Comparison of ENCODE assay signal across 15 mouse cellular contexts in the genomic region with DNA sequence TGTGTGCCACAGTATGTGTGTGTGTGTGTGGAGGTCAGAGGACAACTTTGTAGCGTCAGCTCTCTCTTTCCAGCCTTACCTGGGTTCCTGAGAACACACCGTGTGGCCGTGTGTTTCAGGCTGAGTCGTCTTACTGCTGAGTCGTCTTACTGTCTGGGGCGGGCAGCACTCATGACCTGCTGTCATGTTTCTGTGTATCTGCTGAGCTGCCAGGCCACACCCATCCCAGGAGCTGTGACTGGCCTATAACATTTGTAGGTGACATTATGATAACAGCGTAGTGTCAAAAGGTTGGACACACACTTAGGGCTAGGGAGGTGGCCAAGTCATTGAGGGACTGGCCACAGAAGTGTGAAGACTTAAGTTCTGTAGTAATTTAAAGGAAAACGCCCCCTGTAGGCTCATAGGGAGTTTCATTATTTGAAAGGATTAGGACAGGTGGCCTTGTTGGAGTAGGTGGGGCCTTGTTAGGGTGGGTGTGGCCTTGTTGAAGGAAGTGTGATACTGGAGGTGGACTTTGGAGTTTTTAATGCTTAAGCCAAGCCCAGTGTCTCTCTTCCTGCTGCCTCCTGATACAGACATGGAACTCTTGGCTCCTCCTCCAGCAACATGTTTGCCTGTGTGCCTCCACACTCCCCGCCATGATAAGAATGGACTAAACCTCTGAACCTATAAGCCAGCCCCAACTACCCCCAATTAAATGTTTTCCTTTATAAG. TPM values are rescaled to one million over a fixed set of nuclear protein-coding genes. Genes with fewer than 3 reads are reported as not detected.
DNase-seq lines count a peak whose midpoint lies in the region; ATAC-seq lines count a peak whose summit lies in the region.
"Had no signal": no experiment of that assay in that cellular context is flagged by ENCODE, and none has a peak within 500 bp of the region (broad histone marks: within the 10 kb centered on the region; RNA-seq: fewer than 3 reads in every experiment).

No protein-coding gene starts in this region.

- peaks cover 6% of the 10 kb centered on the region for H3K27me3 ChIP-seq in megakaryocyte, embryonic 14.5 days (replicated peaks)
- no peaks in the 10 kb centered on the region; the same call in 1 of the 2 replicates for H3K27me3 ChIP-seq in intestine, embryonic 15.5 days (replicated peaks)
- H3K27me3 ChIP-seq in liver, embryonic 16.5 days (ENCODE audit: control insufficient read depth, insufficient read depth, low read depth, low read length) = no peaks in the 10 kb centered on the region
- H3K27me3 ChIP-seq: stomach, embryonic 15.5 days had no signal

- H3K27ac ChIP-seq in intestine, embryonic 15.5 days = no peak overlapping the region
- H3K27ac ChIP-seq in liver, embryonic 16.5 days (ENCODE audit: low read length) = peak overlapping the region; percentile 49
- H3K27ac ChIP-seq: stomach, embryonic 15.5 days had no signal

- no peak overlapping the region for H3K4me2 ChIP-seq in intestine, embryonic 15.5 days (replicated peaks)
- peak overlapping the region; percentile 15; the same call in 1 of the 2 replicates for H3K4me2 ChIP-seq in liver, embryonic 16.5 days (ENCODE audit: low read depth, low read length)
- H3K4me2 ChIP-seq: heart, embryonic 11.5 days; stomach, embryonic 15.5 days had no signal

- DNase-seq in cerebellum, postnatal 4 days (ENCODE audit: low spot score in 2 of 2) = no peak
- no peak for DNase-seq in T-cell, adult 2 months (ENCODE audit: low spot score)
- DNase-seq in lung, postnatal 36 days = no peak
- no peak for DNase-seq in ovary, postnatal 10 days (ENCODE audit: low spot score)
- DNase-seq: cerebellum, adult 18-20 months; gastrocnemius, postnatal 25 days; kidney, adult 11 months; lung, adult 2 months had no signal

- ATAC-seq in megakaryocyte, adult 5-6 weeks (ENCODE audit: poor library complexity, severe bottlenecking) = no peak
- peak; percentile 37; the same call in 1 of the 2 replicates for ATAC-seq in intestine, embryonic 15.5 days
- ATAC-seq in liver, embryonic 16.5 days (ENCODE audit: low read depth) = peak; percentile 73
- ATAC-seq: activated CD4-positive, CD25-positive, alpha-beta regulatory T cell, adult 4 months had no signal

- peaks cover 72% of the 10 kb centered on the region for H3K36me3 ChIP-seq in megakaryocyte, embryonic 14.5 days (replicated peaks; ENCODE audit: low read length)
- H3K36me3 ChIP-seq in intestine, embryonic 15.5 days = no peaks in the 10 kb centered on the region
- no peaks in the 10 kb centered on the region for H3K36me3 ChIP-seq in liver, embryonic 16.5 days (ENCODE audit: control insufficient read depth, insufficient read depth)
- H3K36me3 ChIP-seq: stomach, embryonic 15.5 days had no signal

- H3K9ac ChIP-seq in intestine, embryonic 15.5 days = no peak overlapping the region
- no peak overlapping the region for H3K9ac ChIP-seq in liver, embryonic 16.5 days (ENCODE audit: low read depth, low read length)
- H3K9ac ChIP-seq: stomach, embryonic 15.5 days had no signal

- peak overlapping the region; percentile 9 for H3K4me3 ChIP-seq in megakaryocyte, embryonic 14.5 days (replicated peaks)
- H3K4me3 ChIP-seq in intestine, embryonic 15.5 days (replicated peaks) = no peak overlapping the region
- no peak overlapping the region for H3K4me3 ChIP-seq in liver, embryonic 16.5 days (ENCODE audit: low read depth, low read length)
- H3K4me3 ChIP-seq: stomach, embryonic 15.5 days had no signal

- H3K4me1 ChIP-seq in megakaryocyte, embryonic 14.5 days = peaks cover 99% of the 10 kb centered on the region
- H3K4me1 ChIP-seq in intestine, embryonic 15.5 days (replicated peaks) = peaks cover 4% of the 10 kb centered on the region; the same call in 1 of the 2 replicates
- peaks cover 62% of the 10 kb centered on the region for H3K4me1 ChIP-seq in liver, embryonic 16.5 days (ENCODE audit: control insufficient read depth, low read depth, low read length)

- 84% methylated on average over 9 of the region's 9 CpGs for WGBS in intestine, embryonic 15.5 days
- 46% methylated on average over 9 of the region's 9 CpGs for WGBS in liver, embryonic 16.5 days (ENCODE audit: insufficient replicate concordance)

- no peaks in the 10 kb centered on the region for H3K9me3 ChIP-seq in megakaryocyte, embryonic 14.5 days
- no peaks in the 10 kb centered on the region for H3K9me3 ChIP-seq in intestine, embryonic 15.5 days
- H3K9me3 ChIP-seq in liver, embryonic 16.5 days (replicated peaks; ENCODE audit: control insufficient read depth, low read length) = no peaks in the 10 kb centered on the region
- H3K9me3 ChIP-seq: stomach, embryonic 15.5 days had no signal

RNA-seq across cellular contexts. Expression of gene Syne3, which starts 13.4 kb away (rescaled TPM):
- polyA plus RNA-seq in megakaryocyte, embryonic 14.5 days (2012; ENCODE audit: insufficient read depth, low replicate concordance) = 4.2 and 6.8 TPM in 2 replicates
- 14.1 and 17.8 TPM in 2 replicates for total RNA-seq in megakaryocyte, adult 5-6 weeks (2015)
- total RNA-seq in megakaryocyte, adult 5-6 weeks (2017) = 26.9 and 28.4 TPM in 2 replicates
- 0.50 and 0.76 TPM in 2 replicates for polyA plus RNA-seq in intestine, embryonic 15.5 days (2015; fragmentation: Nextera tagmentation; extraction: Ambion mirVana)
- polyA plus RNA-seq in liver, embryonic 16.5 days (2015; fragmentation: Nextera tagmentation; extraction: Ambion mirVana) = 2.8 TPM in 2 replicates

RNA-seq across cellular contexts. Expression of gene Glrx5, which starts 36.3 kb away (rescaled TPM):
- polyA plus RNA-seq in megakaryocyte, embryonic 14.5 days (2012; ENCODE audit: insufficient read depth, low replicate concordance) = 46.1 and 131 TPM in 2 replicates
- total RNA-seq in megakaryocyte, adult 5-6 weeks (2015) = 24.8 and 35.1 TPM in 2 replicates
- total RNA-seq in megakaryocyte, adult 5-6 weeks (2017) = 10.0 and 10.7 TPM in 2 replicates
- 184 and 190 TPM in 2 replicates for polyA plus RNA-seq in intestine, embryonic 15.5 days (2015; fragmentation: Nextera tagmentation; extraction: Ambion mirVana)
- 424 and 446 TPM in 2 replicates for polyA plus RNA-seq in liver, embryonic 16.5 days (2015; fragmentation: Nextera tagmentation; extraction: Ambion mirVana)
